Mouse (Mus musculus) macrophage (primary cell): ENCODE results near the gene Gfpt2. TPM values are rescaled to one million over a fixed set of nuclear protein-coding genes. Genes with fewer than 3 reads are reported as not detected.

Source experiments
- H3K27ac ChIP-seq: fragments of 350-480 bp; formaldehyde crosslinking; 2 replicates; pipeline ENCODE4 v1.9.0; 2021
- H3K36me3 ChIP-seq: fragments of 350-480 bp; formaldehyde crosslinking; 2 replicates; pipeline ENCODE4 v1.9.0; 2021; ENCODE audit errors: inconsistent target
- H3K4me3 ChIP-seq: fragments of 350-480 bp; formaldehyde crosslinking; 2 replicates; pipeline ENCODE4 v1.9.0; 2021; ENCODE audit errors: inconsistent target
- H3K79me2 ChIP-seq: fragments of 350-480 bp; formaldehyde crosslinking; 2 replicates; pipeline ENCODE4 v1.9.0; 2021; ENCODE audit errors: inconsistent target
- WGBS: methylation state at CpG from one replicate; pipeline ENCODE4 v1.1.7; 2026; ENCODE audit warnings: inconsistent platforms; ENCODE audit not compliant: missing documents; 5-methylcytosine and 5-hydroxymethylcytosine counted together
- polyA plus RNA-seq: library from polyadenylated mRNA; stranded (reverse); fragments of 250-400 nt; gene quantifications from 3 replicates; pipeline ENCODE4 v1.2.4, GENCODE M21; 2018; ENCODE audit warnings: inconsistent platforms

Gene Gfpt2
- polyA plus RNA-seq, 1 experiment from 2014 or later, result not detected

DNA sequence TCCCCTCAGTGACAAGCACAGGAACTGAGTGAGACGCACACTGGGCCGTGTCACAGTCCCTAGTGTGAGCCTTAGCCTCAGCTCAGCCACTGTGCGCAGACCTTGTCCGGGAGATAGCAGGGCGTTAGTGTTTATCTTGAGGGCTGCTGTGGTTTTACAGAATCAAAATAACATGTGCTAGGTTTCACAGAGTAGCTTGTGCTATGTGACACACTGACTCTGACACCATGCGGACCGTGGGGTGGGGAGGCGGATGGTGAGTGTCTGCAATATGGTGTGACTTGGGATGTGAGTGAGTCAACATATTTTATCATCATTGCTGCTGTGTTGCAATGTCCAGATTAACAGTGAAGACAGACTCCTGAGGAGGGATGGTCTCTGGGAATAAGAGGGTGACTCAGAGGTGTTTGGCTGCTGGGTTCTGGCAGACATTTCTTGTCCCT, 17.1 kb downstream of the Gfpt2 start:
- Histone ChIP-seq H3K4me3 (no peak overlapping the region), H3K27ac (no peak overlapping the region), H3K79me2 (no peaks in the 10 kb centered on the region), H3K36me3 (no peaks in the 10 kb centered on the region)
- 67% methylated on average over 8 of the region's 8 CpGs for WGBS

DNA sequence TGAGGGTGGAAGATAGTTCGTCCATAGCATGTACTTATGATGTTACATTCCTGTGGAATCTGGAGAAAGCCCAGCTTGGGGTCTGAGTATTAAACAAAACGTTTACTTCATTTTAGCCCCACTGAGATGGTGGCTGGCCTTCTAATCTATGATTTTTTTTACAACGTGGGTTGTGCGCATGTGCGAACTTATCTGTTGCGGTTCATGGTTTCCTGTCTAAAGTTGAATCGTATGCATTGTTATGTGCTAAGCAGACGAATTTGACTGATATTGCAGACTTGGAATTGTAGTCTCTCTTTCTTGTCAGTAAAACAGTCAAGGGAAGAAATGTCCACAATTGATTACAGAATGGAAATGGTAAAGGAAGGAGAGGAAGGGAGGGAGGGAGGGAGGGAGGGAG, 17.9 kb downstream of the Gfpt2 start:
- Histone ChIP-seq H3K27ac (no peak overlapping the region), H3K36me3 (no peaks in the 10 kb centered on the region)
- WGBS, result 25% methylated on average over 8 of the region's 8 CpGs

DNA sequence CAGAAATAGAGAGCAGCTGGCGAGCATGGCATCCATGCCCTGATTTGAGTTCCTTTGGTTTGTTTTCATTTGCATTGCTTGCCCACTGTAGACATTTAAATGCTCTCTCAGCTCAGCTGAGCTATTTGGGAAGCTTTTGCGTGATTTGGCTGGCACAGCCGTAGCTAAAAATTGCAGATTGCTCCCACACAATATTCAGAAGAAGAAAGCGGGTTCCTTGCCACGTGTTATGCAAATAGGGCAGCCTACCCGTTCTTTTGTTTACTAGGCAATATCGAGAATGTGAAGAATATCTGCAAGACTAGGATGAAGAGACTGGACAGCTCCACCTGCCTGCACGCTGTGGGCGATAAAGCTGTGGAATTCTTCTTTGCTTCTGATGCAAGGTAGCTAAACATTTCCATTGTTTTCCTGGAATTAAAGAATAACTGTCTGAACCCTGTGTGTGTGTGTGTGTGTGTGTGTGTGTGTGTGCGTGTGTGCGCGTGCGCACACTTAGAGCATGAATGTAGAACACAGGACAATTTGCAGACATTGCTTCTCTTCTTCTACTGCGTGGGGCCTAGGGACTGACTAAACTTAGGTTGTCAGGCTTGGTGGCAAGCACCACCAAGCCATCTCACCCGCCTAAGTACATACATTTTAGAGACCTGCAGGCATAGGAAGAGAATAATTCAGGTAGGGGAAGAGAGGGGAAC, 25.0 kb downstream of the Gfpt2 start:
- no peaks in the 10 kb centered on the region for H3K79me2 ChIP-seq
- no peak overlapping the region for H3K27ac ChIP-seq
- WGBS, result 95% methylated on average over 14 of the region's 15 CpGs
- H3K36me3 ChIP-seq, result no peaks in the 10 kb centered on the region
- no peak overlapping the region for H3K4me3 ChIP-seq

More for the DNA sequence above, 17.9 kb downstream of the Gfpt2 start:
- Histone ChIP-seq H3K4me3 (no peak overlapping the region), H3K79me2 (no peaks in the 10 kb centered on the region)

DNA sequence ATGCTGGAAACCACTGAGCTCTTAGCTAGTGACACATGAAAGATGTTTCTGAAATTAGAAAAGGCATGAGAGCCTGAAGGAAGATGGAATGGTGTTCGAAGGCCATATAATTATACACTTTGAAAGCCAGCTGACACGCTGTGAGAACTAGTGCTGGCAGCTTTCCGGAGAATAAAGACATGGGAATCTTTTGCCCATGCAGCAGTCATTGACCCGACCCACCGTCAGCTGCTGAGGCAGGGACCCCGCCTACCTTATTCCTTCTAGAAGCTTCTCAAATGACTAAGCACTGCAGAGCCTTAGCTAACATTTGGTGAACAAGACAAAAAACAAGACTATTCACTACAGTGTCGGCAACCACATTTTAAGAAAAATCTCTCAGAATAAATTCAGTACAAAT, 25.7 kb downstream of the Gfpt2 start:
- Histone ChIP-seq H3K4me3 (no peak overlapping the region), H3K79me2 (no peaks in the 10 kb centered on the region), H3K27ac (no peak overlapping the region), H3K36me3 (no peaks in the 10 kb centered on the region)
- WGBS, result 91% methylated on average over 7 of the region's 7 CpGs

DNA sequence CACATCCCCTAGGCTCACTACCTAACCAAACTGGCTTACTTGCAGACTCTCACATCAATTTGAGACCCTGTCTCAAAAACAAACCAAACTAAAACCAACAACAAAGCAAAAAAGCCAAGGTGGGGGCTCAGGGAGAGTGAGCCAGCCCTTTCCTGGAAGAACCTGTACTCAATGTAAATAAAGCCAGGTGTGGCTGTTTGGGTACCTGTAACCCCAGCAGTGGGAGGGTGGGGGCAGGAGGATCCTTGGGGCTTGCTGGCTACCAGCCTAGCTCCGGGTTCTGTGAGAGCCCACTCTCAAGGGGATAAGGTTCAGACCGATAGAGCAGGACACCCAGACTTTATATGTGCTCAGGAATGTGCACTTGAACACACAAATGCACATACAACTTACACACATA, 26.9 kb downstream of the Gfpt2 start:
- Histone ChIP-seq H3K36me3 (no peaks in the 10 kb centered on the region), H3K79me2 (no peaks in the 10 kb centered on the region), H3K4me3 (no peak overlapping the region), H3K27ac (no peak overlapping the region)
- 95% methylated on average over 2 of the region's 2 CpGs for WGBS

DNA sequence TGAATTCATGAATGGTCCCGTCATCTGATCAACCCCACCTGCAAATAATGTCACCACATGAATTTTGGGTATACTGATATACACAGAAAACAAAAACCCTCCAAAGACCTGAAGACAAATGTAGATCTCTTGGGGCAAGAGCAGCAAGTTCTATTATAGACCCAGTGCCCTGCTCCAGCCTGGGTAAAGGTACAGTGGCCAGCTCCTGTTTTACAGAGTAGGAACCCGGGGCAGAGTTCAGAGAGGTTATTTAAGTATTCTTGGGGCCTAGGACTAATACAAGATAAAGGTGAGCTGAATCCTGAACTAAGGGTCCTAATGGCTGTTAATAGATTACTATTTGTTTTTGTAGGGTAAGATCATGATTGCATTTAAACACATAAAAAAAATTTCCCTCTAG, 27.6 kb downstream of the Gfpt2 start:
- no peaks in the 10 kb centered on the region for H3K36me3 ChIP-seq
- H3K79me2 ChIP-seq, result no peaks in the 10 kb centered on the region
- 97% methylated on average over 2 of the region's 2 CpGs for WGBS
- H3K27ac ChIP-seq, result no peak overlapping the region
- no peak overlapping the region for H3K4me3 ChIP-seq

DNA sequence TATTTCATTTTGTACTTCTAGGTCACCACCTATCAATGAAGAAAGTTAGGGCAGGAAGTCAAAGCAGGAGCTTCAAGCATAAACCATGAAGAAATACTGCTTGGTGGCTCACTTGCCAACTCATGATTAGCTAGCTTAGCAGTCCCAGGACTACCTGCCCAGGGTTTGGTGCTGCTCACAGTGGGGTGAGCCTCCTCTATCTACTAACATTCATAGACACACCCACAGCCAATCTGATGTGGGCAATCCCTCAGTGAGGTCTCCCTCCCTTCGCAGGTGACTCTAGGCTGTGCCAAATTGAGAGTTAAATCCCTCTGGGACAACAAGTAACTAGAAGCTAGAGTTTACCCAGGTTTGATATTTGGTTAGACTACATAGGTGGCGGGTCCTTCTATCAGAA, 28.4 kb downstream of the Gfpt2 start:
- Histone ChIP-seq H3K27ac (no peak overlapping the region), H3K4me3 (no peak overlapping the region), H3K36me3 (no peaks in the 10 kb centered on the region), H3K79me2 (no peaks in the 10 kb centered on the region)
- 85% methylated on average over 2 of the region's 2 CpGs for WGBS

DNA sequence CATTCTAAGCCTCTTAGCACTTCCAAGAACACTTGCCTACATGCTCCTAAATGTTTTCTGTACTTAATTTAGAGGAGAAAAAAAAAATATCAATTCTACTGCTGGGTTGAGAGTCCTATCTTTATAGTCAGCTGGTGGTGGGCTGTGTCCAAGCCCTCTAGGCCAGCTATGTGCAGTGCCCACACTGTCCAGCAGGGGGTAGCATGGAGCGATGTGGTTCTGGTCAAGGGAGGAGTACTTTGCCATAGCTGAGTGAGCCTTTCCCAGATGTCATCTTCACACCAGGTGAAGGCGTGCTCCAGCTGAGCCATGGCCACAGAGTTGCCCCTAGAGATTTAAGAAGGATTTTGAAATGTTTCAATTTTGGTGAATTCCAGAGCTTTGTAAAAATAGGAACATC, 30.9 kb downstream of the Gfpt2 start:
- Histone ChIP-seq H3K79me2 (no peaks in the 10 kb centered on the region), H3K36me3 (no peaks in the 10 kb centered on the region), H3K4me3 (no peak overlapping the region), H3K27ac (no peak overlapping the region)
- 33% methylated on average over 2 of the region's 2 CpGs for WGBS

DNA sequence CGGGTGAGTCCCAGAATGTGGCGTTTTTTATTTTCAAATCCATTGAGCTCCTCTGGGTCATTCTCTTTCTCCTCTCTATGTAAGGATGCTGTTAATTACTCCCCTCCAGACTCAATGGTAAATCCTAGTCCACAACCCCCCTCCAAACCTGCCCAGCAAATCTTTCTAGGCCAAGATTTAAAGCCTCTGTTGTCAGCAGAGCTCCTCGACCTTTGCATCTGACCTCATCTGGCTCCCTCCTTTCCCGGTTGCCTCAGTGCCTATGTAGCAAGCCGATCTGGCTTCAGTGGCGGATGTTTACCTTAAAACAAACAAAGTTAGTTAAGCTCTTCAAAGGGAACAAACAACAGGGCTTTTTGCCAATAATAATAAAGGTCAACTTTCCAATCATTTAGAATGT, 33.3 kb downstream of the Gfpt2 start:
- 84% methylated on average over 6 of the region's 6 CpGs for WGBS
- Histone ChIP-seq H3K27ac (no peak overlapping the region), H3K36me3 (no peaks in the 10 kb centered on the region)

DNA sequence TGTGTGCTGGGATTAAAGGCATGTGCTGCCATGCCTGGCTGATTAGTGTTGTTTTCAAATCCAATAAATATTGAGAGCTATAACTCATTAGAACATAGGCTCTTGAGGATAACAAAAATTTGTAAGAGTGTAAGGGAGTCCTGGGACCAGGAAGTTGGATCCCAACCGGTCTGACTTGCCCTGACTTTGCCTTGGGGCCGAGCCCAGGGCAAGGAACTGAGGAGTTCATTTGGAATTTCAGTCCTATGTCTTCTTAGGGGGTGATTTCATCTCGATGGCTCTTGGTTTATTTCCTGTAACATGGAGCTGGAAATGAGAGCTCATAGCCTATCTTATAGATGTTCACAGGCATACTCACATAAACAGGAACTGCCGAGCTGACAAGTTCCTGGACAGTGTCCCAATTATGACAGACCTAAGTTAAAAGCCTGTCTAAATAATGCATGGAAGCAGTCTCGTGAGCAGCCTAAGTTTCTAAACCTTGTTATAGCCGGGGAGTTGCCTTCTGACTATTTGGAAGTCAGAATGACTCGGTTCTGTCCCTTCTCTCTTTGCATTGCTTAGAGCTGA, 35.3 kb downstream of the Gfpt2 start:
- H3K4me3 ChIP-seq, result no peak overlapping the region
- H3K27ac ChIP-seq, result no peak overlapping the region
- no peaks in the 10 kb centered on the region for H3K79me2 ChIP-seq
- no peaks in the 10 kb centered on the region for H3K36me3 ChIP-seq
- 52% methylated on average over 7 of the region's 7 CpGs for WGBS

More for the DNA sequence above, 33.3 kb downstream of the Gfpt2 start:
- Histone ChIP-seq H3K79me2 (no peaks in the 10 kb centered on the region), H3K4me3 (no peak overlapping the region)

DNA sequence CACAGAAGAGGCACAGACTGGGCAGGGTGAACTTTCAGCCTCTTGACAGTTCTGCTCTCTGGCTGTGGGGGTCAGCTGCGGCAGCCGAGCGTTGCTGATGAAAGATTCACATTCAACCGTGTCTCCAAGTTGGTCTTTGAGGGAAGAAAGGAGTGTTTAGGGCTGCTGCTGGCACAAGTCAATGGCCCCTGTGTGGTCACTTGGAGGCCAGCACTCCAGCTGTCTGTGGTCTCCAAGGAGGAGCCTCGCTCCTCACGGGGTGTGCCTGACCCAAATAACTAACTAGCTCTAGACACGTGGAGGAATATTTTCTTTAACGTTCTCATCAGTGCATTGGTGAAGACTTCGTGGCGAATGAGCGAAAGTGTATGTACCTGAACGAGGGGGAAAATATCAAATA, 38.0 kb downstream of the Gfpt2 start:
- 97% methylated on average over 12 of the region's 12 CpGs for WGBS
- Histone ChIP-seq H3K36me3 (no peaks in the 10 kb centered on the region), H3K4me3 (no peak overlapping the region), H3K79me2 (no peaks in the 10 kb centered on the region), H3K27ac (no peak overlapping the region)

DNA sequence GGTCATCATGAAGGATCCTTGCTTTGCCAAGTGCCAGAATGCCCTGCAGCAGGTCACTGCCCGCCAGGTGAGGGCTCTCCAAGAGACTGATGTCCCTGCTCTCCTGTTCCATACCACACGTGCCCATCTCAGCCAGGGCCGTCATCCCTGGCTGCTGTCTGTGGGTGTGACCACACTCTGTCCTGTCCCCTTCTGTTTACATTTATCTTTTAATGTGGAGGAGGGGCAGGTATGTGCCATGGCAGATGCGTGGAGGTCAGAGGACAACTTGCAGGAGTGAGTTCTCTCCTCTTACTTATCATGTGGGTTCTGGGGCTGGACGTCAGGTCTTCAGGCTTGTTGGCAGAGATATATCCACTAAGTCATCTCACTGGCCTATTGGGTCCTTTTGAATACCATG, 39.0 kb downstream of the Gfpt2 start:
- Histone ChIP-seq H3K27ac (no peak overlapping the region), H3K4me3 (no peak overlapping the region), H3K36me3 (no peaks in the 10 kb centered on the region), H3K79me2 (no peaks in the 10 kb centered on the region)
- WGBS, result 94% methylated on average over 5 of the region's 5 CpGs

DNA sequence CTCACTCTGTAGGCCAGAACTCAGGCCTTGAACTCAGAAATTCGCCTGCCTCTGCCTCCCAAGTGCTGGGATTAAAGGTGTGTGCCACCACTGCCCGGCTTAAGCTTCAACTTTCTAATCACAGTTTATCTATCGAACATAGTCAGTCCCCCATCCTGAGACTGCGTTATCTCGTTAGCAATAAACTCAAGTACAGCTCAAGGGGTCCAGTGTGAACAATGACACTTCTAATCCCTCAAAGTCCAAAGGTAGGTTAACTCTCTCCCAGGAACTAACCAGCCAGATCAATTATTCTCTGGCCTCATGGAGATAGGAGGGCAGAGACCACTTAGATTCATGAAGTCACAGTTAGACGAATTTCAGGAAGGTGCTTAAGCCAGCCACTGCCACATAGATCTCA, 40.3 kb downstream of the Gfpt2 start:
- H3K36me3 ChIP-seq, result no peaks in the 10 kb centered on the region

DNA sequence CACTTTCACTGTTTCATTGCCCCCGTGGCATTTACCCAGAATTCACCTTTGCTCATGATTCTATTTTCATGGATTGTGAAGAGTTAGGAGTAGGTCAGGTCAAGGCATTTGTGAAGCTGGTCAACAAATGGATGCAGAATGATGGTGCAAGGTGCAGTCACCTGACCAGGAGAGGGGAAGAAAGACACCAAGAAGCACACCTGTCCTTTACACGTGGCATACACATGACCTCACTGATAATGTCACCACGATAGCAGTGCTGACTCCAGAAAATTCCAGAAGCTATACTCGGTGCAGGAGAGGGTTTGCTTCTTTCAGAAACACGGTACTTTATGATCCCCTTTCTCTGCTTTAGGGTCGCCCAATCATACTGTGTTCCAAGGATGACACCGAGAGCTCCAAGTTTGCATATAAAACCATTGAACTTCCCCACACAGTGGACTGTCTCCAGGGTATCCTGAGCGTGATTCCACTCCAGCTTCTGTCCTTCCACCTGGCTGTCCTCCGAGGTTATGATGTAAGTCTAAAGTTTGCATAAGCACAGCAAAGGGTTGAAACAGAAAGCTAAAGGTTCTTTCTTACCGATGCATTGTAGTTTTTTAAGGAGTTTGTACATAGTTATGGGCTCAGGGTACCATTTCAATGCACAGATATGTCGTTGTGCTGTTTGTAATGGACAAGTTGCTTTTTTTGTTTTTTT, 41.4 kb downstream of the Gfpt2 start:
- H3K36me3 ChIP-seq, result no peaks in the 10 kb centered on the region
- no peak overlapping the region for H3K27ac ChIP-seq
- no peaks in the 10 kb centered on the region for H3K79me2 ChIP-seq
- WGBS, result 96% methylated on average over 11 of the region's 11 CpGs
- H3K4me3 ChIP-seq, result no peak overlapping the region

More for the DNA sequence above, 40.3 kb downstream of the Gfpt2 start:
- H3K79me2 ChIP-seq, result no peaks in the 10 kb centered on the region
- H3K27ac ChIP-seq, result no peak overlapping the region
- 84% methylated on average over 6 of the region's 6 CpGs for WGBS
- no peak overlapping the region for H3K4me3 ChIP-seq

DNA sequence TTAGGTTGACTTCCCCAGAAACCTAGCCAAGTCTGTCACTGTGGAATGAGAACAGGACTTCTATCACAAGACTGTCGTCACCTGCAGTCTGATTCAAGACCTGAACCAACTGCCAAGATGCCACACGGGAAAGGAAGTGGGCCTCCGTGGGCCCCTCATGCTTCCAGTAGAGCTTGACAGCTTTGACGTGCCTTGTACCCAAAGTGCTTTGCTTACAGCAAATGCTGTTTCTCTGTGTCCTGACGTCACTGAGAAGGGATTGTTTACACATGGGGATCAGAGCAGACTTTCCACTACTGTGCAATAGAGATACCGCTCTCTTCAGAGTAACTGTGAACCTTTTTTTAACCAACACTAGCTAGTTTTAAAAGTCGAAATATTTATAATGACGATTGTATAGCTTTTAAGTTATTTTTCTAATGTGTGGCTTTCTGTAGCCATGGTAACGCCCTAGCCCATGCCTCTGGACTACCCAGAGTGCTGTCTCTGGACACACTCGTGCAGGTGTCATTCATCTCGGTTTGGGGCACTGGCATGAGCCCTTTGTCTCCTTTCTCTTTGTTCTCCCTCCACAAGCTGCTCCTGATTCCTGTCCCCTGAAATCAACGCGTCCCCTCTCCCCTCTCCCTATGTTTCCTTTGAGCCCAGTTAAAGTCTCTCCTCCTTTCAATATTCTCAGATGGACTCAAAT, 43.9 kb downstream of the Gfpt2 start:
- WGBS, result 51% methylated on average over 13 of the region's 13 CpGs
- H3K4me3 ChIP-seq, result no peak overlapping the region
- no peaks in the 10 kb centered on the region for H3K36me3 ChIP-seq
- H3K27ac ChIP-seq, result no peak overlapping the region
- H3K79me2 ChIP-seq, result no peaks in the 10 kb centered on the region
